Mouse (Mus musculus) monocyte, adult 5-6 weeks (primary cell): ENCODE measurements around the gene Pygo1. TPM values are rescaled to one million over a fixed set of nuclear protein-coding genes. Genes with fewer than 3 reads are reported as not detected.

ENCODE experiments used
- ATAC-seq: fragments of 153-309, 156-312 bp; replicated peaks from 2 replicates; pipeline ENCODE4 v1.8.0; 2017; ENCODE audit warnings: mild to moderate bottlenecking; ENCODE audit not compliant: low TSS enrichment, insufficient number of reproducible peaks, severe bottlenecking, poor library complexity, low FRiP score
- total RNA-seq: library from RNA; stranded (forward); fragments of 200-1000, 200-491, 200-594 nt; gene quantifications from 3 replicates; pipeline ENCODE4 v1.2.3, GENCODE M21; 2017

Pygo1 gene
- total RNA-seq, 1 experiment from 2014 or later, result not detected

DNA sequence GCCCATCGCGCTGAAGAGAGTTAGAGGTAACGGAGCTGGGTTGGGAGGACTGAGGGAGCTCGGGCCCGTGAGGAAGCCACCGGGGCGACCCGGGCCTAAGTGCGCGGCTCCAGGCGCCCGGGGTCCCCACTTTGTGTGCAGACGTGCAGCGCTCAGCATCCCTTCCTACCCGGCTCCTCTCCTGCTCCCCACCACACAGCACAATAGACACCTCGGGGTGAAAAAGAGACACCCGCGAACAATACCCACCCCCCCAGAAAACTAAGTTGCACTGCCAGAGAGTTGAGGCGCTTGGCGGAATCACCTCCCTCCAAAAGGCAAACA is 452 bp downstream of the Pygo1 start:
- no peak for ATAC-seq

DNA sequence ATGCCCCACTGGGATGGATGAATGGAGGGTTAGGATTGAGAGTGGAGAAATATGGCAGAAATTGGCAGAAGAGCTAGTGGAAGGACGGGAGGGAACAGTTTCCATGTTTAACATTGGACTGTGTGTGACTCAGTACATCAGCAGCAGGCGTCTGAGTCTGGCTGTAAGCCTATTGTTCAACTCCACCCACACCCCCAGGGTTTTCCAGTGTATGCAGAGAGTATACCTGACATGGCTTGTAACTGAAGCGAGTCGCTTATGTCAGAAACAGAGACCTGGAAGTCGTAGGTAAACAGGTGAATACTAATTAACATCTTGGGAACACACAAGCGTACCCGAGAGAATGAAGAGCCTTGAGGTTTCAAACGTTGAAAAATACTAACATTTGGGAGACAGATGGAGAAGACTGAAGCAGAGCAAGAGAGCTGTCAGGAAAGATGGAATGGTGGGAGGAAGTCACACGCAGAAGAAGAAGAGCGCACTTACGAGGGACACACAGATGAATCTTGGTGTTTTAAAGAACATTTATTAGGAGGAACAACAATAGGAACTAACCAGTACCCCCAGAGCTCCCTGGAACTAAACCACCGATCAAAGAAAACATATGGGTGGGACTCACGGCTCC is 5.8 kb downstream of the Pygo1 start:
- no peak for ATAC-seq

DNA sequence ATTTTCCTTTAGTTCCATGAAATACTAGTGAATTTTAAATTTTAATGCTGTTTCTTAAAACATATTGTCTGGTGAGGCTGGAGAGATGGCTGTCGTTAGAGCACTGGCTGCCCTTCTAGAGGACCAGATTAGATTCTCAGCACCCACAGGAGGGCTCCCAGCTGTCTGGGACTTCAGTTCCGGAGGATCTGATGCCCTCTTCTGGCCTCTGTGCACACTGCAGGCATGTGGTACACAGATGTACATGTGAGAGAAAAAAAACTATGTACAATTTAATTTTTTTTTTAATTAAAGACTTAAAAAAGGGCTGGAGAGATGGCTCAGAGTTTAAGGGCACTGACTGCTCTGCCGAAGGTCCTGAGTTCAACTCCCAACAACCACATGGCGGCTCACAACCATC is 9.9 kb downstream of the Pygo1 start:
- ATAC-seq, result no peak

DNA sequence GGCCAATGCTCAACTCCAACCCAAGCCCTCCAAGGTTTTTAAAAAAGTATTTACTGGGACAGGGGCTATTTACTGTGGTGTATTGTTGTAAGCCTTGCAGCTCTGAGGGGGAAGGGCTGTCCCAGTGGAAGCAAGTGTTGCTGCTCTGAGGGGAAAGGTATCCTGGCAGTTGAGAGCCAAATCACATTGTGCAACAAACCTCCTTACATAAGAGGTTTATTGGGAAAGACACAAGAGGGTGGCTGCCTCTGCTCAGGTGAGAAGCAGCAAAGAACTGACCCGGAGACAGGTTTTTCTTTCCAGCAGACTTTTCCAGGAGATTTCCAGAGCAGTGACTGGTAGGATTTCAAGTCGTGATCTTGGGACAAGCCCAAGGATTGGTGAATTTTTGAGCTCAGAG is 10.9 kb downstream of the Pygo1 start:
- no peak for ATAC-seq

DNA sequence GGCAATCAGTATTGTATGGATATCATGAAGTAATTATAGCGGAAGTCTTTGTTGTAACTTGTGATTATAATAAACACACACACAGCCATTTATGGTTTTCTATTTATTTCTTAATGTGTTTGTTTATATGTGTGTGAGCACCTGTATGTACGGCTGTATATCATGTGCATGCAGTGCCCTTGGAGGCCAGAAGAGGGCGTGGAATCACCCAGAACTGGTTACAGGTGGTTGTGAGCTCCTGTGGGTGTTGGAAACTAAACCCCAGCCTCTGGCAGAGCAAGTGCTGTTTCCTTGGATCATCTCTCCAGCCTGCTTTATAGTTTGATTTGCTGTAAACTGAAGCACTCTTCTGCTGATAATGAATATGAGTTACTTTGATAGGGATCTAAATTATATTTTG is 18.0 kb downstream of the Pygo1 start:
- no peak for ATAC-seq

DNA sequence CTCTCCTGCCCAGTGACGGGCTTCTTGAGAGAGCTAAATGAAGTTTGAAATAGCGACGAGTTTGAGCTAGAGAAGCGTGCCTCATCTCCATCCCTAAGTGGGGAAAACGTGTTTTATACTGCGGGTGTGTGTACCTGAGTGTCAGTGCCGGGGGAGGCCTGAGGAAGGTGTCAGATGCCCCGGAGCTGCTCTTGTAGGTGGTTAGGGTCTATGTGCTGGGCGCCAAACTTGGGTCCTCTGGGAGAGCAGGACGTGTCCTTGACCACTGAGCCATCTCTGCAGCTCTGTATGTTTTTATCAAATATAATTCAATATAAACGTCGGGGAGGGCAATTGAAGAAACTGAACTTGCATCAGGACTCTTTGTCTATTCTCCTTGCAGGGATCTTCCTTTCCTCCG is 18.8 kb downstream of the Pygo1 start:
- ATAC-seq, result no peak

DNA sequence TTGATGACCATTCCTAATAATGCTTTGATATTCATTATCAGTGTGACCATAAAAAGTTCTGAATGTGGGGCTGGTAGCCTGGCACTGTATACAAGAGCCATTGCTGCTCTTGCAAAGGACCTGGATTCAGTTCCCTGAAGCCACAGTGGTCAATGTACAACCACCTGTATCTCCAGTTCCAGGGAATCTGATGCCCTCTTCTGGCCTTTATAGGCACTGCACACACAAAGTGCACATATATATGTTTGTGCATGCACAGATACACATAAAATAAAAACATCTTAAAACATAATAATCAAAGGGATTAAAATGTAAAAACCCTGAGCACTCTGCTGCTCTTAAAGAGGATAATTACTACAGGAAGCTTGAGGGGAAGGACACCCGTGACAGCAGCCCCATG is 21.6 kb downstream of the Pygo1 start:
- no peak for ATAC-seq

DNA sequence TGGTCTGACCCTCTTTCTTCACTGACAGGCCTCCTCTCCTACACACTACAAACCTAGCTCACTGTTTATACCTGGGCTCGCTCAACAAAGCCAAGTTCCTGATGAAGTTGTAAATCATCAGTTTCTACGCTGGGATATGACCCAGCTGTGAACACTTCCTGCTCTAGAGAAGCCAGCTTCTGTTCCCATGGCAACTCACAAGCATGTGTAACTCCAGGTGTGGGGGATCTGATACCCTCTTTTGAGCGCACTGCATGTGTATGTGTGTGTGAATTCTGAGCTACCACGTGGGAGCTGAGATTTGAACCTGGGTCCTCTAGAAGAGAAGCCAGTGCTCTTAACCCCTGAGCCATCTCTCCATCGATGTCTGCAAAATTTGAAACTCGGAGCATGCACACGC is 24.1 kb downstream of the Pygo1 start:
- ATAC-seq, result no peak

DNA sequence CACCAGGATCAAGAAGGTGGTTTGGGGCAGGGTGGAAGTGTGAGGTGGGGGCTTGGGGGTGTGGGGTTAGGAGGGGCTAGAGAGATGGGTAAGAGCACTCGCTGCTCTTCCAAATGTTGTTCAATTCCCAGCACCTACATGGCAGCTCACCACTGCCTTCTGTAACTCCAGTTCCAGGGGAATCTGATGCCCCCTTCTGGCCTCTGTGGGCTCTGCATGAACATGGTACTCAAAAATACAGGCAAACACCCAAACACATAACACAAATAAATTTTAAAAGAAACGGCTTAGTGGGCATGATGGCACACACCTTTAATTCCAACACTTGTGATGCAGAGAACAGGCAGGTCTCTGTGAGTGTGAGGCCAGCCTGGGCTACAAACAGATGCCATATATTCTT is 29.3 kb downstream of the Pygo1 start:
- no peak for ATAC-seq

DNA sequence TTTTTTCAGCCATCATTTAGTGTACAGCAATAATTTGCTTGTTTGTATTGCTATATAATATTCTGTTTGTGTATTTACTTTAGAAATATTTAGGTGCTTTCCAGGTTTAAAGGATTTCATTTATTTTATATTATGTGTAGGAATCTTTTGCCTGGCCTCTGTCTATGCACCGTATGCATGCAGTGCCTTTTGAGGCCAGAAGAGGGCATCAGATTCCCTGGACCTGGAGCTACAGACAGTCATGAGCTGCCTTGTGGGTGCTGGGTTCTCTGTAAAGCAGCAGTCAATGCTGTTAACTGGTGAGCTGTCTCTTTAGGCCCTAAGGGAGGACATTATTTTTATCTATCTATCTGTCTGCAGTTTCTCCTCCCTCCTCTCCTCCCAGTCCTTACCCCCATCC is 30.1 kb downstream of the Pygo1 start:
- ATAC-seq, result 0 out of 2 replicates have a peak, but pooled peaks have one; percentile 34

DNA sequence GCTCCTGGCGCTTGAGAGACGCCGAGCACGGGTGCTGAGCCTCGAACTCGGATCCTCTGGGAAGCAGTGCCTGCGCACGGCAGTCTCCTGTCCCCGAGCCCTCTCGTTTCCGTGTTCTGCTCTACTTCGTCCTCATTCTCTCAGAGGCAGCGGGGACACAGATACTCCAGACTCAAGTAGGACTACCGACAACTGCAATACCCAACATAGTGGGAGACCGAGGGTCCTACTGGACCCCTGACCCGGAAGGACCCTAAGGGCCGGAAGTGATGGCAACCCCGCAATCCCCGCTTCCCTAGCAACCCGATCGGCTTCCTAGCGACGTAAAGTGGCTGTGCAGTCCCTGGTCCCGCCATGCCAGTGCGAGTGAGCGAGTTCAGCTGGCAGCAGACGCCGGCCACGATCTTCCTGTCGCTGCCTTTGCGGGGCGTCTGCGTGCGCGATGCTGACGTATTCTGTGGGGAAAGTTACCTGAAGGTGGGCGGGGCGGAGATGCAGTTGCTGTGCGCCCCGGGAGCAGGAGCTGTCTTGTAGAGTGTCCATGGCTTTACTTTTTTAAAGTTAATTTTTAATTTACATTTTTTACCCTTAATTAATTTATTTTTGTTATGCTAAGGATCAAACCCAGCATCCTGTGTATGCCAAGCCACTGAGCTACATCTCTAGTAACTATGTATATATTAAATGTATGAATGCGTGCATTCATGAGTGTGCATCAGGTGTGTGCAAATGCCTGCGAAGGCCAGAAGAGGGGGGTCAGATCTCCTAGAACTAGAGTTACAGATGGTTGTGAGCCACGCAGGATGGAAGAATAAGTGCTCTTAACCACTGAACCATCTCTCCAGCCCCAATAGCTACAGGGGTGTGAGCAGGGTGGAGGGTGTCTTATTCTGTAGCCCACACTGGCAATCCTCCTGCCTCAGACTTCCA is 33.3 kb downstream of the Pygo1 start, which contains the start of the genes Dyx1c1 and Gm44503:
Dyx1c1 (plus strand) TSS at position 265 of the 930 bp plus-strand sequence.
Gm44503 (plus strand) TSS at position 332 of the 930 bp plus-strand sequence.
- ATAC-seq, result peak; percentile 85

DNA sequence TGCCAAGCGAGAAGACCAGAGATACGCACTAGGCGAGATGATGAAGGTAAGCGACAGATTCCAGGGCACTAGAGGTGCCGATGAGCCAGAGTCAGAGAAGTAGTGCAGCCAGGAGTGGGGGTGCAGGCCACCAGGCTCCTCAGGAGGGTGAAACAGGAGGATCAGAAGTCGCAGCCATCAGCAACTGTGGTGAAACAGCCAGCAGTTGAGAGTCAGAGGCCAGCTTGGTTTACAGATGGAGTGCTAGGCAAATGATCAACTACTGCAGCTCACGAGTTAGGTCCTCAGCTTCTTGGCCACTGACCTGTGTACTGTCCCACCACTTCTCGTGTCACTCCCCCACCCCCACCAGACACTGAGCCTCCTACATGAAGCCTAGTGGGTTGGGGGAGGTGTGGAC is 35.9 kb downstream of the Pygo1 start:
- no peak for ATAC-seq

DNA sequence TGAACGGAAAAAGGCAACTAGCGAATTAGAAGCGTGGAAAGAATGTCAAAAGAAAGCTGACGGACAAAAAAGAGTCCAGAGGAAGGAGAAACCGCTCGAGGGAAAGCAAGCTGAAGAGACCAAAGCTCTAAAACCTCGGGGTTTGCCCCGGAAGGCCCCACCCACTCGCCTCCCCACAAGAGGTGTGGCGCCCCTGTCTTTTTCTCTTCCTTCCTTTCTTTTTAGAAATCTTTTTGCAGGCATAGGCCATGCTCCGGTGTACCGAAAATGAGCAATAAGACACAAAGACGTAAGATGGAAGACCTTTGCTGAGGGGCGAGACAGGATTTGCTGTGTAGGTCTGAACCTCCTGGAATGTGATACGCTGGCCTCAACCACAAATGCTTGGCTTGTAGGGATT is 36.5 kb downstream of the Pygo1 start:
- ATAC-seq, result no peak

DNA sequence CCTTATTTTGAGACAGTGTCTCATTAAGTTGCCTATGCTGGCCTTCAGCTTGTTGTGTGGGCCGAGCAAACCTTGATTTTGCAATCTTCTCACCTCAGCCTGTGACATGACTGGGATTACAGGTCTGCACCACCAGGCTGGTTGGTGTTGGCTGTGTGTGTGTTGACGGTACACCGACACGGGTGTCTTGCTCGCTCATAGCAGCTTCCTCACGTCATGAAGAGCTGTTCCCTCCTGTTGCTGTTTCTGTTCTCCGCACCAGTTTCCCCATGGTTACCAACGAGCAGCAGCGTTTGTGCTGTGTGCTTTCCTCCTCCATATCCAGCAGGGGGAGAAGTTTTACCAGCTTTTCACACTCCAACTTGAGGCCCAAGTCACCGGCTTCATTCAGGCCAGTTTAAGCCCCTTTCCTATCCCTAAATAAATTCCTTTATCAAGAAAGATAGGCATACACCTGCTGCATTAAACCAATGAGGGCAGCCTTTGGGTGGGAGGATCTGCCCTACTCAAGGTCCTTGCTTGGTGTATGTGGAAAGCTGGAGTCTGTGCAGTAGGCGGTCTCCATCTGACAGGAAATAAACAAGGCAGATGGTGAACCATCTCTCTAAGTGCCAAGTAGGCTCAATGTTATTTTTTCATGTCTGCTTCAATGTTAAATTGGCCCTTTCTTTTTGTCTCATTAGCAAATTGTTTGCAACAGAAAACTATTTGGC is 43.1 kb downstream of the Pygo1 start:
- ATAC-seq, result peak; percentile 84

DNA sequence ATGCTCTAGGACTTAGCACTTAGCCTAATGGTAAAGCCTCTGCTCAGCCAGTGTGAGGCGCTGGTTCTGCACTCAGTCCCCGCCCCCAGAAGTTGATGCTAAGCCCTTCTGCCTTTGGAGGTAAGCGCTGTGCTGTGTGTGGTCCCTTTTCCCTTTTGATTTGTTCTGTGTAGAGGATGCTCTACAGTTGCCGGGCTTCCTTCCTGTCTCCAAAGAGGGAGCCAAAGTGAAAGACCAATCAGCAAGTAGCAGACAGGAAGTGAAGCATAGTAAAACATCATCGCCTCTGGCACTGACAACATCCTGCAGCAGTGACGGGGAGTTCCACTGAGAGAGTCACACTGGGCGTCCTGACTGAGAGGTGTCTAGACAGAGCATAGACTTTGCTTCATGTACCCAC is 44.4 kb downstream of the Pygo1 start:
- peak; percentile 37 for ATAC-seq

DNA sequence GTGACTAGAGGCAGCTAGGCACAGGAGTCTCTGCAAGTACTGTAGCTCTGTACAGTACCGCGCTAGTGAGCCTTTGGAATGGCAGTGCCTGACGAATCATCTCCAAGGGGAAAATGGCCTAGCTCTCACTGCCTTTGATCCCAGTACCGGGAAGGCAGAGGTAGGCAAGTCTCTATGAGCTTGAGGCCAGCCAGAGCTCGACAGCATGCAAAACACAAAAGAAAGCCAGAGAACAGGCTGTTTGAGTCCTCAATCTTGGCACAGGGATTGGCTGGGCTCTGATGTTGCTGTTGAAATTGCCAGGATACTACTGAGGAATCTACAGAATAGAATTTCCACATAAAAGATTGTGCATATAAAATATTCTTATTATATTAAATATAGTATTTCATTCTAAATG is 47.0 kb downstream of the Pygo1 start:
- ATAC-seq, result no peak

DNA sequence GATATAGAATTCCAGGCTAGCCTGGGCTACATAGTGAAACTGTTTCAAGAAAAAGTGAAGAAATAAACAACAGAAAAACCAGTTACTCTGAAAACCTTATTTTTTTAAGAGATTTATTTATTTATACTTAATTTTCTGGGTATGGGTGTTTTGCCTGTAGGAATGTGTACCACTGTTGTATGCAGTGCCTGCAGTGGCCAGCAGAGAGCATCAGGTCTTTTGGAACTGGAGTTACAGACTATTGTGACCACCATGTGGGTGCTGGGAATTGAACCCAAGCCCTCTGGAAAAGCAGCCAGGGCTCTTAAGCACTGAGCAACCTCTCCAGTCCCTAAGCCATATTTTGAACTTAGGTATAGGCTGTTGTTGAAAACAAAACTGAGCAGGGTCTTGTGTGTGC is 47.5 kb downstream of the Pygo1 start:
- ATAC-seq, result no peak

DNA sequence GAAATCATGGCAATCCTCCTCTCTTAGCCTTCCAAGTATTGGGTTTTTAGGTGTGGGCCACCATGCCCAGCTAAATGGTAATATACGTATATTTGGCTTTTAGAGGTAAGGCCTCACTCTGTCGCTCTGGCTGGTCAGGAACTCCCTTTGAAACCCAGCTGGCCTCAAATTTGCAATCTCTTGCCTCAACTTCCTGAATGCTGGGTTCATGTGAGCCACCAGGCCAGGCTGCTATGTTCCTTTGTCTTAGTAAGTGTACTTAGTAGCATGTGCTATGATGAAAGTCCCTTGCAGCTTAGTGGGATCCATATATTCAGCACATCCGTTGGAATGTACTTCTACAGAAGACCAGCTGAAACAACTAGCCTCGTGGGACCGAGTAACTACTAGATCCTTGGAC is 49.3 kb downstream of the Pygo1 start:
- 0 out of 2 replicates have a peak, but pooled peaks have one; percentile 50 for ATAC-seq

DNA sequence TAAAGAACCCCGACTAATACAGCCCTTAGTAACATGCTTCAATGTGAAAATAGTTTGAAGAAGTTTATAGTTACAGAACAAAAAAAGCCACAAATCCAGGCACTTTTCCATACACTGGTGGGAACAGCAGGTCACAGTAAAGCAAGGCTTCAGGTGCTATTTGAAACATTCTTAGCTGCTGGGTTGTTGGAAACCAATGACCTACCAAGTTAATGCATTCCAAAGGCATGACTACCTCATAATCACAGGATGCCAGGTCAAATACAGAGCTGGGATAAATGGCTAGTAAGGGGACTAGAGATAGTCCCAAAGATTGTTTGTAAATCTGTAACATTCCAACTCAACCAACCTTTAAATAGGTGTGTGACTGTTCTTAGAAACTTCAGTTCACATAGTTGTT is 49.8 kb downstream of the Pygo1 start:
- ATAC-seq, result no peak

DNA sequence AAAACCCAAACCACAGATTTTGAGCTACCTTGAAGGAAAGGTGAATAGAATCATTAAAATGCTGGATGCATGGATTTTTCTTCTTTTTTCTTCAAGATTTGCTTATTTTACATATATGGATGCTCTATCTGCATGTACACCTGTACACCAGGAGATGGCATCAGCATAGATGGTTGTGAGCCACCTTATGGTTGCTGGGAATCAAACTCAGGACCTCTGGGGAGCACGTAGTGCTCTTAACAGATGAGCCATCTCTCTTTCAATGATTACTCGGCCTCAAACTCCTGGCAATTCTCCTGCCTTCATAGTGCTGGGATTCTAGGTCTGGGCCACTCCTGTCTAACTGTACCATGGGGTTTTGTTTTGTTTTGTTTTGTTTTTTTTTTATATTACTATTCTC is 57.6 kb downstream of the Pygo1 start:
- no peak for ATAC-seq
